Mouse (Mus musculus) stomach, embryonic 14.5 days (tissue): ENCODE results near the gene Macc1. TPM values are rescaled to one million over a fixed set of nuclear protein-coding genes. Genes with fewer than 3 reads are reported as not detected.

Experiments
- ATAC-seq: fragments of 200-750 bp; cut with Nextera tagmentation; 2 replicates; pipeline ENCODE4 v1.8.0; 2017; ENCODE audit warnings: low read depth, moderate TSS enrichment; ENCODE audit not compliant: insufficient number of reproducible peaks, insufficient read depth, low FRiP score
- H3K27ac ChIP-seq: fragments of 300-500 bp; sonication (generic); 2 replicates; pipeline ENCODE4 v1.5.1; 2014; ENCODE audit warnings: mild to moderate bottlenecking, low read length, moderate library complexity, mixed read lengths
- H3K27me3 ChIP-seq: fragments of 300-500 bp; sonication (generic); 2 replicates; pipeline ENCODE4 v1.6.1; 2014; ENCODE audit warnings: low read length, control low read depth, mixed read lengths; ENCODE audit not compliant: control insufficient read depth, insufficient read depth
- H3K36me3 ChIP-seq: fragments of 300-500 bp; sonication (generic); 2 replicates; pipeline ENCODE4 v1.6.1; 2014; ENCODE audit warnings: mild to moderate bottlenecking, control low read depth, low read length, moderate library complexity, mixed read lengths; ENCODE audit not compliant: control insufficient read depth, insufficient read depth
- H3K4me1 ChIP-seq: fragments of 300-500 bp; sonication (generic); 2 replicates; pipeline ENCODE4 v1.6.1; 2014; ENCODE audit warnings: low read length, control low read depth, mixed read lengths; ENCODE audit not compliant: control insufficient read depth, insufficient read depth
- H3K4me2 ChIP-seq: fragments of 300-500 bp; sonication (generic); replicated peaks from 2 replicates; pipeline ENCODE4 v1.6.1; 2014; ENCODE audit warnings: low read depth, low read length, control low read depth
- H3K4me3 ChIP-seq: fragments of 300-500 bp; sonication (generic); 2 replicates; pipeline ENCODE4 v1.5.1; 2014; ENCODE audit warnings: low read depth, low read length, control low read depth
- H3K9ac ChIP-seq: fragments of 300-500 bp; sonication (generic); replicated peaks from 2 replicates; pipeline ENCODE4 v1.6.1; 2014; ENCODE audit warnings: low read depth, mild to moderate bottlenecking, control low read depth, low read length, moderate library complexity, mixed read lengths
- H3K9me3 ChIP-seq: fragments of 300-500 bp; sonication (generic); 2 replicates; pipeline ENCODE4 v1.6.1; 2016; ENCODE audit warnings: low read depth, low read length, control low read depth; ENCODE audit not compliant: control insufficient read depth
- WGBS: fragments of 180-500 bp; shearing (Covaris S2); extraction: QIAGEN DNeasy Blood & Tissue Kit; methylation state at CpG from one replicate; pipeline ENCODE4 v1.1.7; 2014; 5-methylcytosine and 5-hydroxymethylcytosine counted together
- polyA plus RNA-seq: library from polyadenylated mRNA; unstranded; fragments of >200 nt; fragmentation: Nextera tagmentation; extraction: Ambion mirVana; gene quantifications from 2 replicates; pipeline ENCODE4 v1.2.1, GENCODE M21; 2014

Gene Macc1
- polyA plus RNA-seq, 1 experiment from 2014 or later, result 5.8 TPM

DNA sequence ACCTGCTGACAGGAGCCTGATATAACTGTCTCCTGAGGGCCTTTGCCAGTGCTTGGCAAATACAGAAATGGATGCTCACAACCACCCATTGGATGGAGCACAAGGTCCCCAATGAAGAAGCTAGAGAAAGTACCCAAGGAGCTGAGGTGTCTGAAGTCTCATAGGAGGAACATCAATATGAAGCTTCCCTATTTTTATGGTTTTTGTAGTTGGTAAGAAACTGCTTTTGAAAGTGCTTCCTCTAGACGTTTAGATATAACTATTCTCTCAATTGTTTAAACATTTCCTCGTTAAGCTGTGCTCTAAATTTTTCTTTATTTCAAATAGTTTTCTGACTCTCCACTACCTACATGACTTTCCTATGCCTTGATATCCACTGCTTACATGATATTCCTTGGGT lies 169.2 kb downstream of the Macc1 start:
- H3K4me1 ChIP-seq, result no peaks in the 10 kb centered on the region
- 69% methylated on average over 2 of the region's 2 CpGs for WGBS
- H3K27me3 ChIP-seq, result no peaks in the 10 kb centered on the region
- ATAC-seq, result no peak
- no peak overlapping the region for H3K4me2 ChIP-seq
- H3K36me3 ChIP-seq, result no peaks in the 10 kb centered on the region
- H3K4me3 ChIP-seq, result no peak overlapping the region
- H3K9ac ChIP-seq, result no peak overlapping the region
- H3K9me3 ChIP-seq, result no peaks in the 10 kb centered on the region
- H3K27ac ChIP-seq, result no peak overlapping the region

DNA sequence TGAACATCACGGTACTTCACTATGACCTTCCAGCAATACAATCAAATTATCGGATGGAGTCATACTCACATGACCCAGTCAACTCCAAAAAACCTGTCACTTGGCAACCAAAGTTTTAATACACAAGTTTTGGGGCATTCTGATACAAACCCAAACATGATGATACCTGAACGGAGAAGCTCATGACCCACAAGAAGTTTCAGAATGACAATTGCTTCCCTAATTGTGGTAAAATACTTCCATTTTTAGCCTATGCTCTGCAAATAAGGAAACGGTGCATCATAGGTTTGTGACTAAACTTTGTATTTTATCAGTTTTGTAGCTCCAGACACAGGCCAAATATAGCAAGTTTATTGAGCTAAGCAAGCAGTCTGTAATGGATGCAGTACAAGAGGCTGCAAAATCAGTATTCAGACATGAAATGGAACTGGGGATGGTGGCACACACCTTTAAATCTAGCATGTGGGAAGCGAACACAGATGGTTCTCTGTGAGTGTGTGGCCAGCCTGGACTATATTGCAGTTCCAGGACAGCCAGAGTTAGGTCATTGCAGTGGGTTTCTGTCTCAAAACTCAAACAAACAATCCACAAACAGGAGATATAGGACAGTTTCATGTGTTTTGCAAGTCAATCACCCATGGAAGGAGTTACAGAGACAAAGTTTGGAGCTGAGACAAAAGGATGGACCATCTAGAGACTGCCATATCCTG lies 170.0 kb downstream of the Macc1 start:
- no peaks in the 10 kb centered on the region for H3K4me1 ChIP-seq
- no peak overlapping the region for H3K4me2 ChIP-seq
- no peak overlapping the region for H3K27ac ChIP-seq
- H3K4me3 ChIP-seq, result no peak overlapping the region
- no peak for ATAC-seq
- no peaks in the 10 kb centered on the region for H3K9me3 ChIP-seq
- H3K36me3 ChIP-seq, result no peaks in the 10 kb centered on the region
- no peak overlapping the region for H3K9ac ChIP-seq
- 88% methylated on average over 5 of the region's 5 CpGs for WGBS
- no peaks in the 10 kb centered on the region for H3K27me3 ChIP-seq

DNA sequence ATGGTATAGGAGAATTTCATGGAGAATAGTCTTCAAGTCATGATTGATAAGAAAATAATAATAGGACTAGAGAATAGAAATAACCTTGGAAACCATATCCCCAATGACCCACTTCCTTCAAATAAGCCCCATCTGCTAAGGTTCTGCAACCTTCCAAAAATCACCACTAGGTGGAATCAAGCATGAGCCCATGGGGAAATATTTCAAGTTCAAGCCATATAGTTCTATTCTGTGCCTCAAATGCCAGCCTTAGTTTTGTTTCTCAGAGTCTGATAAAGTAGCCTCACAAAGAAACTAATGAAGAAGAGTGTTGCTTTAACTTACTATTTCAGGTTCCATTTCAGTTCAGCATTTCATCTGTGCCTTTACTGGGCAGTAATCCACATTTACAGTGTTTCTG lies 197.1 kb downstream of the Macc1 start:
- no peak for ATAC-seq

More for the DNA sequence above, 197.1 kb downstream of the Macc1 start:
- Histone ChIP-seq H3K4me3 (no peak overlapping the region), H3K9me3 (no peaks in the 10 kb centered on the region), H3K9ac (no peak overlapping the region), H3K36me3 (no peaks in the 10 kb centered on the region), H3K4me2 (no peak overlapping the region), H3K4me1 (no peaks in the 10 kb centered on the region), H3K27ac (no peak overlapping the region), H3K27me3 (no peaks in the 10 kb centered on the region)

Other genes with a start within 250 kb of the Macc1 start
- 6.6 and 7.2 TPM in 2 replicates for gene Itgb8, start 75.5 kb upstream of the Macc1 start, polyA plus RNA-seq